Mouse (Mus musculus) central nervous system, embryonic 11.5 days (tissue): ENCODE data around the gene 4931408C20Rik. TPM values are rescaled to one million over a fixed set of nuclear protein-coding genes. Genes with fewer than 3 reads are reported as not detected.

Experiments used
- polyA plus RNA-seq: library from polyadenylated mRNA; depleted of rRNA; stranded (reverse); fragments of >200 nt; gene quantifications from 2 replicates; pipeline ENCODE4 v1.2.3, GENCODE M21; 2012; rRNA removed

4931408C20Rik gene
- not detected in 2 replicates for polyA plus RNA-seq

GRCm38 (mm10) chr1:26686842-26687760 is at the start of gene 4931408C20Rik:
Gene 4931408C20Rik, minus strand, starts transcription at chr1:26687460.

